Mouse (Mus musculus) gastrocnemius, adult 2 months (tissue): ENCODE data around the gene Bmp2. TPM values are rescaled to one million over a fixed set of nuclear protein-coding genes. Genes with fewer than 3 reads are reported as not detected.

ENCODE experiments used
- DNase-seq: peaks from one replicate; pipeline ENCODE4 v3.0.0; 2022
- H3K27ac ChIP-seq: fragments of 200-600 bp; 2 replicates; pipeline ENCODE4 v1.8.1; 2022; ENCODE audit warnings: mild to moderate bottlenecking
- H3K4me3 ChIP-seq: fragments of 200-600 bp; 2 replicates; pipeline ENCODE4 v1.8.1; 2022; ENCODE audit warnings: mild to moderate bottlenecking, moderate library complexity
- CTCF ChIP-seq: fragments of 200-600 bp; IDR thresholded peaks from 2 replicates; pipeline ENCODE4 v1.8.1; 2022; ENCODE audit warnings: antibody characterized with exemption, mild to moderate bottlenecking, moderate library complexity
- intact Hi-C: fragments of 180-260 bp; cut with DNase I; formaldehyde crosslinking; loops from one replicate; pipeline ENCODE4 v1.15.1; 2025
- long read RNA-seq, 2 experiments: library from polyadenylated mRNA; stranded (forward); transcript quantifications; one replicate each; pipeline ENCODE4 v2.0.0; 2021
- total RNA-seq, 2 experiments: library from RNA; stranded (reverse); gene quantifications; 2 replicates each; pipeline ENCODE4 v1.2.3; 2021

Gene Bmp2
- 1 to 10 TPM; 1.1 to 2.9 TPM for total RNA-seq
- long read RNA-seq, experiment 1, transcript Bmp2-201 (3 exons, 3,555 nt), result major isoform, 8 of 11 reads
- long read RNA-seq, experiment 1, partial matches to known transcripts, result 0 of 11 reads
- long read RNA-seq, experiment 1, other reads (novel, unspliced or antisense), result 3 of 11 reads
- long read RNA-seq, experiment 2, partial matches to known transcripts, result 0 of 3 reads
- long read RNA-seq, experiment 2, other reads (novel, unspliced or antisense), result 1 of 3 reads

GRCm38 (mm10) chr2:133552031-133552841, at the start of gene Bmp2:
Gene Bmp2, plus strand, starts transcription at chr2:133552159.
- H3K4me3 ChIP-seq, result peak within 1 kb of the TSS; percentile 87
- peak; percentile 88 for DNase-seq
- TF ChIP-seq CTCF, result peak; percentile 42
- intact Hi-C loops, result loop anchor here (5.0 to 10.0 kb wide), 3 partner anchors 170 to 577 kb away; no protein-coding TSS in a partner anchor
- H3K27ac ChIP-seq, result peak within 1 kb of the TSS; percentile 86

- Histone ChIP-seq H3K27ac (no peak overlapping the region), H3K4me3 (no peak overlapping the region)
- intact Hi-C loops, result no loop called here
- no peak for TF ChIP-seq CTCF
- no peak for DNase-seq
These were observed 46.3 kb upstream of the Bmp2 start for GRCm38 (mm10) chr2:133505678-133506077.

- DNase-seq, result no peak
- no peak overlapping the region for H3K4me3 ChIP-seq
- no peak overlapping the region for H3K27ac ChIP-seq
- no peak for TF ChIP-seq CTCF
- intact Hi-C loops, result no loop called here
These were observed 44.9 kb upstream of the Bmp2 start for GRCm38 (mm10) chr2:133507045-133507444.

- no peak overlapping the region for H3K27ac ChIP-seq
- TF ChIP-seq CTCF, result no peak
- H3K4me3 ChIP-seq, result peak overlapping the region; percentile 33; the same call in 1 of the 2 replicates
- intact Hi-C loops, result no loop called here
- no peak for DNase-seq
These were observed 42.8 kb upstream of the Bmp2 start for GRCm38 (mm10) chr2:133509141-133509540.

GRCm38 (mm10) chr2:133511011-133511779, 40.8 kb upstream of the Bmp2 start:
- no peak for TF ChIP-seq CTCF
- intact Hi-C loops, result no loop called here
- H3K27ac ChIP-seq, result no peak overlapping the region
- no peak for DNase-seq
- no peak overlapping the region for H3K4me3 ChIP-seq

DNA sequence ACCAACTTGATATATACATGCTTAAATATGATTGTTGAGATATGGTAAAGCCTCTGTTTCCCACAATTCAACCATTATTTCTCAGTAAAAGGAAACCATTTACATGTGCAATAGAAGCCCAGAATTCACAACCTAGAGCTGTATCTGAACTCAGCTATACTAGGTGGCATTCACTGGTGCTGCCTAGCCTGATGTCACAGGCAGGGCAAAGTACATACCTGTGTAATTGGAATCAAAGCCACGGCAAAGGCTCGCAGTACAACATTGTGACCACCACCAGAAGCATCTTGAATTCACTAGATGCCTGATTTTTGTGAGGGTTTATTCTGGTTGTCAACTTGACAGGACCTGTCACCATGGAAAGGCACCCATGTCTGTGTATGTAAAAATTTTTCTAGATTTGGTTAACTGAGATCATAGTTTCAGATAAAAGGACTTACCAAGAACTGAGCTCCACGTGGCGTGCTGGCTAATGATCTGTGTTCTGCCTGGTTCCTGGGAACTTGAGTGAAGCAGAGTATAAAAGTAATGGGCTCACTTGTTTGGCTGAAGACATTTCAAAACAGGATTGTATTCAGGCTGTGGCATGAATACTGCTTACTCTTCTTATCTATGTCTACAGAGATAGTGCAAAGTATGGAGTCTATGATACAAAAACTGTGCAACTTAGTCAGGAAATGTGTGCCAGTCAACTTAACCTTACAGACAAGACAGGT, 35.5 kb upstream of the Bmp2 start:
- DNase-seq, result no peak
- Histone ChIP-seq H3K4me3 (no peak overlapping the region), H3K27ac (no peak overlapping the region)
- intact Hi-C loops, result no loop called here
- TF ChIP-seq CTCF, result no peak

- intact Hi-C loops, result no loop called here
- no peak overlapping the region for H3K27ac ChIP-seq
- TF ChIP-seq CTCF, result no peak
These were observed 34.1 kb upstream of the Bmp2 start for GRCm38 (mm10) chr2:133517867-133518266.

GRCm38 (mm10) chr2:133521193-133521592, 30.8 kb upstream of the Bmp2 start:
- intact Hi-C loops, result no loop called here
- no peak overlapping the region for H3K4me3 ChIP-seq
- H3K27ac ChIP-seq, result peak overlapping the region; percentile 41; the same call in 1 of the 2 replicates
- DNase-seq, result no peak
- TF ChIP-seq CTCF, result no peak

More at GRCm38 (mm10) chr2:133517867-133518266, 34.1 kb upstream of the Bmp2 start:
- DNase-seq, result no peak
- H3K4me3 ChIP-seq, result no peak overlapping the region

DNA sequence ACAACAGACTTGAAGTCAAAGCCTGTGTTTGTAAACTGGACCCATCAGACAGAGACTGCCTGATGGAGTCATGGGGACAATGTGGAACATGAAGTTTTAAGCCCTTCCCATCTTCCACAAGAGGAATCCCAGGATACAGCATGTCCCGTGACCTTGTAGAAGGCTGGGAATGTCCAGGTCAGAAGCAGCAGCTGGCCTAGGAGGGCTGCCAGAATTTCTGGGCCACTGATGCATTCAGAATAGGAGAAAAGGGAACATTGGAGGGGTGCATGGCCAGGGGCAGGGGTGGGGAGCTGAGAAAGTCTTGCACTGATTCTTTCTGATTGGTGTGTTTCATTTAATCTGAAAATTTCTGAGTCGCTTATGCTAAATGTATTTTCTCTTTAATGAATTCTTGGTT, 29.8 kb upstream of the Bmp2 start:
- H3K4me3 ChIP-seq, result no peak overlapping the region
- intact Hi-C loops, result no loop called here
- peak overlapping the region; percentile 41; the same call in 1 of the 2 replicates for H3K27ac ChIP-seq
- no peak for TF ChIP-seq CTCF
- peak; percentile 71 for DNase-seq

DNA sequence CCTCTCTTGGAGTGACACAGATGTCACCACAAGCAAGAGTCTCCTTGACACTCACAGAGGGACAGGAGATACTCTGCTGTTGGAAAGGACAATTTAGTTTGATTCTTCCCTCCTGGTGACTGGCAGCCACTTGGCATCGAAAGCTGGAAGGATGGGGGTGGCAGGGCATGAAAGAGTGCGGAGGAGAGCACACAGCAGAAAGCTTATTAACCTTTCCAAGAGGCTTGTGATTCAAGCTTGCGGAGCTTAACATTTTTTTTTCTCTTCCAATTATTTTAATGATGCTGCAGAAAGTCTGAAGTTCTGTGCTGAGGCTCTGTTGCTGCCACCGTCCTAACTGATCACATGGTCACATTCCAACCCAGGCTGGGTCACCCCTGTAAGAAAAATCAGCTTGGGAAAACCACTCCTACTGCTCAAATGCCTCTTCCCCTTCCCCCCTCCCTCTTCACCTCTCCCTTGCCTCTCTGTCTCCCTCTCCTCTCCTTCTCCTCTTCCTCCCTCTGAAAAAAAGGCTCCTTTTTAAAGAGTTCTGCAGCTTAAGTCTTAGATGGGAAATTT, 26.3 kb upstream of the Bmp2 start:
- peak overlapping the region; percentile 20 for H3K27ac ChIP-seq
- DNase-seq, result no peak
- intact Hi-C loops, result no loop called here
- H3K4me3 ChIP-seq, result no peak overlapping the region
- no peak for TF ChIP-seq CTCF

DNA sequence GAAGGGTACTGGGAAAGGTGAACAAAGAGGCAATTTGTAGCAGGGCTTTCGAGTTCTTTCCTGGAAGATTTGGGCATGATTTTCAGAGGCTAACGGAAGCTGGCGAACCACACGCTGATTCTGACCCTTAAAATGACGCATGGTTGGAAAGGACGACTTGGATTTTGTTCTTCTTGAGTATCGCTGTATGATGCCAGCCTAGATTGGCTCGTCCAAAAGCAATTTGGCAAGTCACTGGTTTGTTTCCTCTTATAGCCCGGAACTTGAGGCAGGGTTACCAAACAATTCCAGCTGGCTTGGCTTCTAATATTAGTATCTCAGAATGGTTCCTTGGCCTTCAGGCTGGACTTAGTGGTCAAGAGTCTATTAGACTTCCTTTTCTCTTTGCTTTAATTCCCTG, 22.6 kb upstream of the Bmp2 start:
- peak; percentile 77 for DNase-seq
- TF ChIP-seq CTCF, result no peak
- no peak overlapping the region for H3K4me3 ChIP-seq
- H3K27ac ChIP-seq, result peak overlapping the region; percentile 59; the same call in 1 of the 2 replicates
- intact Hi-C loops, result no loop called here

- intact Hi-C loops, result no loop called here
- no peak overlapping the region for H3K4me3 ChIP-seq
- no peak for TF ChIP-seq CTCF
- no peak for DNase-seq
- H3K27ac ChIP-seq, result no peak overlapping the region; the same call in 1 of the 2 replicates
These were observed 18.9 kb upstream of the Bmp2 start for GRCm38 (mm10) chr2:133533073-133533472.
